Mouse (Mus musculus) forebrain, embryonic 13.5 days (tissue): ENCODE measurements at regions not wholly inside any gene's neighbourhood (a gene's known extent, or its start where the extent isn't known, plus 50 kb on each side); places are given as distances from the start of the nearest gene placed in this dataset.
A peak's percentile ranks its signal among the peaks of the same experiment; 100 is the strongest.

Experiments
- ATAC-seq: fragments of 200-750 bp; cut with Nextera tagmentation; 2 replicates; pipeline ENCODE4 v1.8.0; 2017
- H3K27ac ChIP-seq: fragments of 300-500 bp; sonication (generic); 2 replicates; pipeline ENCODE4 v1.5.1; 2015; ENCODE audit warnings: inconsistent platforms, mild to moderate bottlenecking, moderate library complexity
- H3K27me3 ChIP-seq: fragments of 300-500 bp; sonication (generic); 2 replicates; pipeline ENCODE4 v1.6.1; 2015; ENCODE audit warnings: mild to moderate bottlenecking, inconsistent platforms
- H3K36me3 ChIP-seq: fragments of 300-500 bp; sonication (generic); 2 replicates; pipeline ENCODE4 v1.6.1; 2015; ENCODE audit warnings: mild to moderate bottlenecking, inconsistent platforms; ENCODE audit not compliant: poor library complexity, severe bottlenecking
- H3K4me1 ChIP-seq: fragments of 300-500 bp; sonication (generic); 2 replicates; pipeline ENCODE4 v1.6.1; 2015; ENCODE audit warnings: inconsistent platforms
- H3K4me2 ChIP-seq: fragments of 300-500 bp; sonication (generic); 2 replicates; pipeline ENCODE4 v1.6.1; 2015; ENCODE audit warnings: inconsistent platforms, mild to moderate bottlenecking, moderate library complexity
- H3K4me3 ChIP-seq: fragments of 300-500 bp; sonication (generic); 2 replicates; pipeline ENCODE4 v1.5.1; 2015; ENCODE audit warnings: mild to moderate bottlenecking, inconsistent platforms
- H3K9ac ChIP-seq: fragments of 300-500 bp; sonication (generic); 2 replicates; pipeline ENCODE4 v1.6.1; 2015; ENCODE audit warnings: mild to moderate bottlenecking, inconsistent platforms
- H3K9me3 ChIP-seq: fragments of 300-500 bp; sonication (generic); replicated peaks from 2 replicates; pipeline ENCODE4 v1.6.1; 2016; ENCODE audit warnings: inconsistent platforms
- WGBS: fragments of 180-500 bp; shearing (Covaris S2); methylation state at CpG from one replicate; pipeline ENCODE4 v1.1.7; 2015; 5-methylcytosine and 5-hydroxymethylcytosine counted together

- H3K36me3 ChIP-seq = no peaks in the 10 kb centered on the region
- 0 out of 2 replicates have a peak, but pooled peaks cover 6% of the 10 kb centered on the region for H3K4me1 ChIP-seq
- peak; percentile 87 for ATAC-seq
- no peaks in the 10 kb centered on the region for H3K27me3 ChIP-seq
- 74% methylated on average over 10 of the region's 10 CpGs for WGBS
- H3K9me3 ChIP-seq = no peaks in the 10 kb centered on the region
- no peak overlapping the region for H3K4me3 ChIP-seq
- H3K4me2 ChIP-seq = no peak overlapping the region
- no peak overlapping the region for H3K9ac ChIP-seq
- H3K27ac ChIP-seq = peak overlapping the region; percentile 57
These were observed 152.9 kb upstream of the 1700066M21Rik start for GRCm38 (mm10) chr1:57224425-57225104.

GRCm38 (mm10) chr1:57243607-57244408 is 133.6 kb upstream of the 1700066M21Rik start:
- peak; percentile 50; the same call in 1 of the 2 replicates for ATAC-seq
- Histone ChIP-seq H3K36me3 (no peaks in the 10 kb centered on the region), H3K27me3 (no peaks in the 10 kb centered on the region), H3K4me2 (no peak overlapping the region), H3K4me3 (no peak overlapping the region), H3K4me1 (no peaks in the 10 kb centered on the region), H3K9me3 (no peaks in the 10 kb centered on the region), H3K9ac (no peak overlapping the region), H3K27ac (no peak overlapping the region)
- WGBS = 36% methylated on average over 6 of the region's 6 CpGs

GRCm38 (mm10) chr1:57259626-57260025 is 117.8 kb upstream of the 1700066M21Rik start:
- Histone ChIP-seq H3K4me3 (no peak overlapping the region), H3K27ac (no peak overlapping the region), H3K9ac (no peak overlapping the region), H3K27me3 (no peaks in the 10 kb centered on the region), H3K4me1 (peaks cover 6% of the 10 kb centered on the region), H3K36me3 (no peaks in the 10 kb centered on the region), H3K9me3 (no peaks in the 10 kb centered on the region), H3K4me2 (no peak overlapping the region)
- WGBS = 59% methylated on average over 7 of the region's 7 CpGs
- ATAC-seq = no peak

- no peaks in the 10 kb centered on the region for H3K36me3 ChIP-seq
- H3K27me3 ChIP-seq = no peaks in the 10 kb centered on the region
- no peak overlapping the region for H3K4me3 ChIP-seq
- H3K9ac ChIP-seq = no peak overlapping the region
- 38% methylated on average over 12 of the region's 12 CpGs for WGBS
- H3K27ac ChIP-seq = peak overlapping the region; percentile 59; the same call in 1 of the 2 replicates
- H3K4me1 ChIP-seq = peaks cover 24% of the 10 kb centered on the region
- no peaks in the 10 kb centered on the region for H3K9me3 ChIP-seq
- H3K4me2 ChIP-seq = peak overlapping the region; percentile 31
- peak; percentile 55; the same call in 1 of the 2 replicates for ATAC-seq
These were observed 112.2 kb upstream of the 1700066M21Rik start for GRCm38 (mm10) chr1:57265012-57265760.

GRCm38 (mm10) chr1:57266695-57267094 is 110.7 kb upstream of the 1700066M21Rik start:
- Histone ChIP-seq H3K27me3 (no peaks in the 10 kb centered on the region), H3K9me3 (no peaks in the 10 kb centered on the region), H3K4me3 (no peak overlapping the region), H3K4me2 (no peak overlapping the region), H3K4me1 (peaks cover 24% of the 10 kb centered on the region), H3K9ac (no peak overlapping the region), H3K36me3 (no peaks in the 10 kb centered on the region), H3K27ac (no peak overlapping the region)
- peak; percentile 61 for ATAC-seq
- WGBS = 34% methylated on average over 4 of the region's 4 CpGs

DNA sequence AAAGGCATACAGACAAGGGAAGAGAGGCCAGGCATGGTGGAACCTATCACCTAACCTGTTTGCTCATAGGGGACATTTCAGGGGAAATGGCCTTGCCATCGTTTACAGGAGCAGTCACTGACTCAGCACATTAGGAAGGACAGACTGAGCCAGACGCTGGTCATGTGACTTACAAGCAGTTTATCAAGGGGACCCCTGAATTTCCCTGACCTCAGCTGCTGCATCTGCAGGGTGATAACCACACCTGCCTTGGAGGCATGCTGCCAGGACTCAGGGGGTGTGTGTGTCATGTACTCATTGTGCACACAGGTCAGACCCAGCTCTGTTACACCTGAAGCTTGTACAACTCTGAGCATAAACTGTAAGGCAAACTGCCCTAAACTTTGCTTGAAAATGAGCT is 109.6 kb upstream of the 1700066M21Rik start:
- Histone ChIP-seq H3K9ac (no peak overlapping the region), H3K4me1 (peaks cover 24% of the 10 kb centered on the region), H3K4me3 (no peak overlapping the region), H3K4me2 (no peak overlapping the region), H3K9me3 (no peaks in the 10 kb centered on the region), H3K27ac (no peak overlapping the region), H3K27me3 (no peaks in the 10 kb centered on the region), H3K36me3 (no peaks in the 10 kb centered on the region)
- no peak for ATAC-seq
- 74% methylated on average over 2 of the region's 2 CpGs for WGBS

GRCm38 (mm10) chr1:57269679-57270354 is 107.6 kb upstream of the 1700066M21Rik start:
- 49% methylated on average over 13 of the region's 13 CpGs for WGBS
- Histone ChIP-seq H3K36me3 (no peaks in the 10 kb centered on the region), H3K4me1 (peaks cover 18% of the 10 kb centered on the region), H3K9me3 (no peaks in the 10 kb centered on the region), H3K9ac (no peak overlapping the region), H3K4me3 (no peak overlapping the region), H3K27me3 (no peaks in the 10 kb centered on the region), H3K4me2 (no peak overlapping the region), H3K27ac (no peak overlapping the region)
- ATAC-seq = peak; percentile 78

- H3K9ac ChIP-seq = no peak overlapping the region
- no peaks in the 10 kb centered on the region for H3K9me3 ChIP-seq
- no peaks in the 10 kb centered on the region for H3K27me3 ChIP-seq
- H3K4me1 ChIP-seq = peaks cover 4% of the 10 kb centered on the region
- ATAC-seq = no peak
- no peak overlapping the region for H3K27ac ChIP-seq
- whole genome bisulfite sequencing = 94% methylated on average over 5 of the region's 5 CpGs
- H3K36me3 ChIP-seq = no peaks in the 10 kb centered on the region
- no peak overlapping the region for H3K4me3 ChIP-seq
- H3K4me2 ChIP-seq = no peak overlapping the region
These were observed 104.8 kb upstream of the 1700066M21Rik start for GRCm38 (mm10) chr1:57272593-57272992.

DNA sequence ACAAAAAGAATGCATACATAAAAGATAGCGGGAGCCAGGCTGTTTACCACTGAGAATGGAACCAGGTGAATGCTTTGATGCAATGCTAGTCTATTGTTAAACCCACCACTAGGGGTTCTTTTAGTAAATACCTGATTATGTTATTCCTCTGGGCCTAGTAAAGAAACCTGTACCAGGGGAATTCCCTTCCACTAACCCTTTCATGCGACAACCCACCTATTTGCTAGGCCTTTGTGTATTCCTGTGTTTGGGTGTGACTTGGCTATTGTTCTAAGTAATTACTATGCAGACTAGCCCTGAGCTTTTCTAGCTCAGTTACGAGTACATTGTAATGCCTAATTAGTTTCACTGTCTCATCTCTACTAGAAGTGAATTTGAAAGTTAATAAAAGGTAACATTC is 95.9 kb upstream of the 1700066M21Rik start:
- WGBS = 71% methylated on average over 3 of the region's 3 CpGs
- Histone ChIP-seq H3K9me3 (no peaks in the 10 kb centered on the region), H3K4me3 (no peak overlapping the region), H3K36me3 (no peaks in the 10 kb centered on the region), H3K27me3 (no peaks in the 10 kb centered on the region), H3K4me2 (no peak overlapping the region), H3K4me1 (no peaks in the 10 kb centered on the region), H3K27ac (no peak overlapping the region), H3K9ac (no peak overlapping the region)
- ATAC-seq = no peak

- Histone ChIP-seq H3K9me3 (no peaks in the 10 kb centered on the region), H3K36me3 (no peaks in the 10 kb centered on the region), H3K9ac (no peak overlapping the region), H3K4me1 (no peaks in the 10 kb centered on the region), H3K4me2 (no peak overlapping the region), H3K27ac (no peak overlapping the region), H3K27me3 (no peaks in the 10 kb centered on the region), H3K4me3 (no peak overlapping the region)
- ATAC-seq = no peak
- WGBS = 94% methylated on average over 1 of the region's 1 CpGs
These were observed 81.2 kb upstream of the 1700066M21Rik start for GRCm38 (mm10) chr1:57296186-57296585.

- no peak overlapping the region for H3K9ac ChIP-seq
- WGBS = 81% methylated on average over 5 of the region's 5 CpGs
- no peaks in the 10 kb centered on the region for H3K36me3 ChIP-seq
- H3K9me3 ChIP-seq = no peaks in the 10 kb centered on the region
- no peak overlapping the region for H3K4me3 ChIP-seq
- no peaks in the 10 kb centered on the region for H3K27me3 ChIP-seq
- no peak for ATAC-seq
- H3K4me1 ChIP-seq = no peaks in the 10 kb centered on the region
- no peak overlapping the region for H3K27ac ChIP-seq
- no peak overlapping the region for H3K4me2 ChIP-seq
These were observed 78.9 kb upstream of the 1700066M21Rik start for GRCm38 (mm10) chr1:57298557-57298956.
